In the genomic region with DNA sequence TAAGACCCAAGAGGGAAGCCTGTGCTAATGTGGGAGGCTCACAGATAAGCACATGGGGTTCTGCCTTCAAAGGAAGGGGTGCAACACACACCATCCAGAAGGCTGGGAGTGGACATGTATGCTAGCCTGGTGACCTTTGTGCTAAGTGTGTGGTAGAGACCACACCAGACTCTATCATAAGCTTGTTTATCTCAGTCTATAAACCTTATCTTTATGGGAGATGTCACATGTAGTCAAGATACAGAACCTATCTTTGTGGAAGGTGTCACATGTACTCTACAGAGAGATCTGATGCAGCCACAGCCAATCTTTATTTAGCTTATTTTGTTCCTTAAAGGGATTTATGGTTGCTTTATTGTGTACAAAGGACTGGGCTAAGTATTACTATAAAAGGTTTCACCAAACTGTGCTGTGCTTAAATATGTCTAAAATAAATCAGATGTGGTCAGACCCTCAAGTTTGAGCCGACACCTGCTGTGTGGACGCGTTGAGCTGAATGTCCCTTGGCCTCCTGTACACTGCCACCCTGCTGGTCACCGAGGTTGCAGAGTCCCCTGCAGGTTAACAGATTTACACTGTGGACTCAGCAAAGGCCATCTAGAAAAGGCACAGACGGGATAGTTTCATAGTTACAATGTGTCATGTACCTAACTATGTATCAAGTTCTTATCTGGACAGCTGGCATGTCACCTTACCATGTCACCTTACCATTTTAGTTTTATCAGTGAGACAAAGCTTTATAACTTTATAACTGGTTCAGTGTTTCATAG, we compare ENCODE assay signal across 25 mouse cellular contexts.
"Had no signal": no experiment of that assay in that cellular context is flagged by ENCODE, and none has a peak within 500 bp of the region (broad histone marks: within the 10 kb centered on the region; RNA-seq: fewer than 3 reads in every experiment).

No protein-coding gene starts in this region.

- H3K27ac ChIP-seq: heart, embryonic 10.5 days; hindbrain, embryonic 10.5 days; hindbrain, embryonic 12.5 days; hindbrain, embryonic 14.5 days; kidney, embryonic 15.5 days; kidney, postnatal 0 days; layer of hippocampus, adult 2 months; limb, embryonic 13.5 days; limb, embryonic 15.5 days; liver, embryonic 12.5 days; liver, embryonic 14.5 days had no signal

- H3K36me3 ChIP-seq: heart, embryonic 10.5 days; heart, embryonic 12.5 days; hindbrain, embryonic 10.5 days; hindbrain, embryonic 12.5 days; kidney, embryonic 15.5 days; limb, embryonic 13.5 days; limb, embryonic 15.5 days; liver, embryonic 12.5 days had no signal

- H3K4me3 ChIP-seq: heart, embryonic 10.5 days; heart, embryonic 12.5 days; hindbrain, embryonic 10.5 days; hindbrain, embryonic 12.5 days; kidney, embryonic 15.5 days; layer of hippocampus, adult 2 months; limb, embryonic 13.5 days; limb, embryonic 15.5 days; liver, embryonic 12.5 days had no signal

- DNase-seq: forebrain, postnatal 0 days; gastrocnemius, postnatal 14 days; gastrocnemius, postnatal 36 days; heart, adult 18-20 months; heart, postnatal 10 days; heart, postnatal 4 days; kidney, adult 2 months; kidney, adult 9 months; kidney, postnatal 14 days; kidney, postnatal 36 days; layer of hippocampus, postnatal 36 days had no signal

- H3K27me3 ChIP-seq: heart, embryonic 12.5 days; hindbrain, embryonic 12.5 days; kidney, embryonic 15.5 days; limb, embryonic 13.5 days; limb, embryonic 15.5 days; liver, embryonic 12.5 days had no signal

- H3K4me2 ChIP-seq: heart, embryonic 12.5 days; hindbrain, embryonic 12.5 days; hindbrain, embryonic 14.5 days; kidney, embryonic 15.5 days; limb, embryonic 13.5 days; limb, embryonic 15.5 days; liver, embryonic 12.5 days had no signal

- ATAC-seq: forebrain, postnatal 0 days; hindbrain, embryonic 16.5 days; inflammation-experienced regulatory T-cells, adult 6 months; liver, embryonic 12.5 days had no signal

- H3K9ac ChIP-seq: forebrain, postnatal 0 days; heart, embryonic 12.5 days; hindbrain, embryonic 12.5 days; hindbrain, embryonic 14.5 days; kidney, embryonic 15.5 days; limb, embryonic 13.5 days; limb, embryonic 15.5 days; liver, embryonic 12.5 days; liver, embryonic 14.5 days had no signal

- H3K4me1 ChIP-seq: heart, embryonic 10.5 days; heart, embryonic 12.5 days; hindbrain, embryonic 10.5 days; hindbrain, embryonic 12.5 days; kidney, embryonic 15.5 days; limb, embryonic 15.5 days; liver, embryonic 12.5 days had no signal

- H3K9me3 ChIP-seq: heart, embryonic 10.5 days; heart, embryonic 12.5 days; hindbrain, embryonic 10.5 days; hindbrain, embryonic 12.5 days; kidney, embryonic 15.5 days; limb, embryonic 13.5 days; limb, embryonic 15.5 days; liver, embryonic 12.5 days had no signal
